Mouse (Mus musculus) midbrain, embryonic 14.5 days (tissue): ENCODE results near the gene Bglap. TPM values are rescaled to one million over a fixed set of nuclear protein-coding genes. Genes with fewer than 3 reads are reported as not detected.
"Not testable (repeated sequence)": the region's sequence is repeated elsewhere in the genome, so short reads cannot be mapped to it uniquely, and the experiment has no call there.

Source experiments
- ATAC-seq: fragments of 200-750 bp; cut with Nextera tagmentation; 2 replicates; pipeline ENCODE4 v1.8.0; 2017; ENCODE audit warnings: moderate number of reproducible peaks, moderate library complexity; ENCODE audit not compliant: low FRiP score, low TSS enrichment
- DNase-seq: peaks from one replicate; pipeline ENCODE4 v3.0.0-alpha.2; 2015
- H3K27ac ChIP-seq: fragments of 300-500 bp; sonication (generic); replicated peaks from 2 replicates; pipeline ENCODE4 v1.5.1; 2014; ENCODE audit warnings: mild to moderate bottlenecking, low read depth, low read length, moderate library complexity
- H3K27me3 ChIP-seq: fragments of 300-500 bp; sonication (generic); 2 replicates; pipeline ENCODE4 v1.6.1; 2014; ENCODE audit warnings: low read length, control low read depth, mixed read lengths; ENCODE audit not compliant: control insufficient read depth, insufficient read depth
- H3K36me3 ChIP-seq: fragments of 300-500 bp; sonication (generic); 2 replicates; pipeline ENCODE4 v1.6.1; 2014; ENCODE audit warnings: low read length, control low read depth; ENCODE audit not compliant: control insufficient read depth, insufficient read depth
- H3K4me1 ChIP-seq: fragments of 300-500 bp; sonication (generic); 2 replicates; pipeline ENCODE4 v1.6.1; 2014; ENCODE audit warnings: mild to moderate bottlenecking, antibody characterized with exemption, low read length, control low read depth; ENCODE audit not compliant: control insufficient read depth, insufficient read depth
- H3K4me2 ChIP-seq: fragments of 300-500 bp; sonication (generic); 2 replicates; pipeline ENCODE4 v1.6.1; 2014; ENCODE audit warnings: mild to moderate bottlenecking, low read length, moderate library complexity
- H3K4me3 ChIP-seq: fragments of 300-500 bp; sonication (generic); replicated peaks from 2 replicates; pipeline ENCODE4 v1.5.1; 2014; ENCODE audit warnings: low read depth, low read length
- H3K9ac ChIP-seq: fragments of 300-500 bp; sonication (generic); replicated peaks from 2 replicates; pipeline ENCODE4 v1.6.1; 2014; ENCODE audit warnings: mild to moderate bottlenecking, low read length, moderate library complexity
- H3K9me3 ChIP-seq: fragments of 300-500 bp; sonication (generic); 2 replicates; pipeline ENCODE4 v1.6.1; 2016; ENCODE audit warnings: low read length, control low read depth, mixed read lengths; ENCODE audit not compliant: control insufficient read depth
- WGBS: fragments of 180-500 bp; shearing (Covaris S2); extraction: QIAGEN DNeasy Blood & Tissue Kit; methylation state at CpG from one replicate; pipeline ENCODE4 v1.1.7; 2014; 5-methylcytosine and 5-hydroxymethylcytosine counted together
- polyA plus RNA-seq: library from polyadenylated mRNA; unstranded; fragments of >200 nt; fragmentation: Nextera tagmentation; extraction: Ambion mirVana; gene quantifications from 2 replicates; pipeline ENCODE4 v1.2.1, GENCODE M21; 2014

The Bglap gene
- polyA plus RNA-seq: 0.66 TPM in 1 of 2 replicates, not detected in the other

DNA sequence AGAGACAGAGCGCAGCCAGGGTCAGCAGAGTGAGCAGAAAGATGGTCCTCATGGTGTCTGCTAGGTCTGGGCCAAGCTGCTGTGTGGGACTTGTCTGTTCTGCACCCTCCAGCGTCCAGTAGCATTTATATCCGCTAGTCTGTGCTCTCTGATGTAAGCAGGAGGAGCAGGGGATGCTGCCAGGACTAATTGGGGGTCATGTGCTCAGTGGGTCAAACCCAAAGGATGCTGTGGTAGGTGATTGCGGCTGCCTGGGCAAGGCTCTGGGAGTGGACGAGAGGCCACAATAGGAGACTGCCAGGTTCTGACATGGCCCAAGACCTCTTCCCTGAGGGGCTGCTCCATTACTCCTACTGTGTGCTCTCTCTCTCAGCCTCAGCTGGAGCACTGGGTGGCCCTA is at the start of gene Bglap:
Gene Bglap, minus strand, starts transcription at position 101 of the 400 bp plus-strand sequence.
- no peak for DNase-seq

GRCm38 (mm10) chr3:88428639-88429038 is 44.4 kb upstream of the Bglap start:
- 72% methylated on average over 8 of the region's 8 CpGs for WGBS
- DNase-seq, H3K36me3 ChIP-seq, H3K27me3 ChIP-seq, H3K4me3 ChIP-seq, H3K9me3 ChIP-seq, H3K27ac ChIP-seq, H3K4me2 ChIP-seq, ATAC-seq, H3K4me1 ChIP-seq, H3K9ac ChIP-seq: not testable (repeated sequence)

More for the DNA sequence above, at the start of gene Bglap:
- Histone ChIP-seq H3K27me3 (no peaks in the 10 kb centered on the region), H3K4me1 (0 out of 2 replicates have a peak, but pooled peaks cover 2% of the 10 kb centered on the region), H3K9me3 (no peaks in the 10 kb centered on the region), H3K9ac (no peak within 1 kb of the TSS), H3K27ac (no peak within 1 kb of the TSS), H3K4me3 (no peak within 1 kb of the TSS), H3K4me2 (no peak within 1 kb of the TSS), H3K36me3 (no peaks in the 10 kb centered on the region)
- 81% methylated on average over 5 of the region's 5 CpGs for WGBS
- no peak for ATAC-seq

GRCm38 (mm10) chr3:88427342-88427905 is 43.2 kb upstream of the Bglap start:
- H3K27me3 ChIP-seq: no peaks in the 10 kb centered on the region
- 88% methylated on average over 4 of the region's 4 CpGs for WGBS
- no peaks in the 10 kb centered on the region for H3K36me3 ChIP-seq

GRCm38 (mm10) chr3:88425708-88426420 is 41.6 kb upstream of the Bglap start:
- no peak overlapping the region for H3K4me3 ChIP-seq
- H3K27ac ChIP-seq: no peak overlapping the region
- ATAC-seq: no peak
- no peak overlapping the region for H3K9ac ChIP-seq
- no peaks in the 10 kb centered on the region for H3K27me3 ChIP-seq
- DNase-seq: no peak
- H3K36me3 ChIP-seq: peaks cover 6% of the 10 kb centered on the region
- peak overlapping the region; percentile 76; the same call in 1 of the 2 replicates for H3K4me2 ChIP-seq
- WGBS: 87% methylated on average over 10 of the region's 10 CpGs
- H3K9me3 ChIP-seq: no peaks in the 10 kb centered on the region
- peaks cover 12% of the 10 kb centered on the region for H3K4me1 ChIP-seq

More at GRCm38 (mm10) chr3:88427342-88427905, 43.2 kb upstream of the Bglap start:
- no peak overlapping the region for H3K4me2 ChIP-seq
- peaks cover 12% of the 10 kb centered on the region for H3K4me1 ChIP-seq
- ATAC-seq (no peak), DNase-seq (no peak)
- H3K27ac ChIP-seq: no peak overlapping the region
- no peaks in the 10 kb centered on the region for H3K9me3 ChIP-seq
- H3K9ac ChIP-seq: no peak overlapping the region
- no peak overlapping the region for H3K4me3 ChIP-seq

DNA sequence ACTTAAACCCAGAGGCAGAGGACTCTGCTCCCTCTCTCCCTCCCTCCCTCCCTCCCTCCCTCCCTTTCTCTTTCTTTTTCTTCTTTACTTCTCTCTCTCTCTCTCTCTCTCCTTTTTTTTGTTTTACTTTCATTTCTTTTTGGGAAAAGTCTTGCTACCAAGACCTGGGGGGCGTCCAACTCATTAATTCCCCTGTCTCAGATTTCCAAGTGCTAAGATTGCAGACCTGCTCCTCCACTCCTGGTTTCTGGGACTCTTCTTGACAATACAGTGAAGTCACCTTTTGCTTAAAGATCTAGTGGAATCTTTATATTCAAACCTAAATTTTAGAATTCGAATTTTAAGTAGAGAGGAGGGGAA is 41.0 kb upstream of the Bglap start:
- Histone ChIP-seq H3K27ac (no peak overlapping the region), H3K9me3 (no peaks in the 10 kb centered on the region), H3K9ac (no peak overlapping the region), H3K4me3 (no peak overlapping the region; the same call in 1 of the 2 replicates), H3K4me1 (peaks cover 12% of the 10 kb centered on the region), H3K4me2 (peak overlapping the region; percentile 76), H3K36me3 (peaks cover 11% of the 10 kb centered on the region), H3K27me3 (no peaks in the 10 kb centered on the region)
- ATAC-seq: peak; percentile 28; the same call in 1 of the 2 replicates
- 8% methylated on average over 2 of the region's 2 CpGs for WGBS
- DNase-seq: no peak

DNA sequence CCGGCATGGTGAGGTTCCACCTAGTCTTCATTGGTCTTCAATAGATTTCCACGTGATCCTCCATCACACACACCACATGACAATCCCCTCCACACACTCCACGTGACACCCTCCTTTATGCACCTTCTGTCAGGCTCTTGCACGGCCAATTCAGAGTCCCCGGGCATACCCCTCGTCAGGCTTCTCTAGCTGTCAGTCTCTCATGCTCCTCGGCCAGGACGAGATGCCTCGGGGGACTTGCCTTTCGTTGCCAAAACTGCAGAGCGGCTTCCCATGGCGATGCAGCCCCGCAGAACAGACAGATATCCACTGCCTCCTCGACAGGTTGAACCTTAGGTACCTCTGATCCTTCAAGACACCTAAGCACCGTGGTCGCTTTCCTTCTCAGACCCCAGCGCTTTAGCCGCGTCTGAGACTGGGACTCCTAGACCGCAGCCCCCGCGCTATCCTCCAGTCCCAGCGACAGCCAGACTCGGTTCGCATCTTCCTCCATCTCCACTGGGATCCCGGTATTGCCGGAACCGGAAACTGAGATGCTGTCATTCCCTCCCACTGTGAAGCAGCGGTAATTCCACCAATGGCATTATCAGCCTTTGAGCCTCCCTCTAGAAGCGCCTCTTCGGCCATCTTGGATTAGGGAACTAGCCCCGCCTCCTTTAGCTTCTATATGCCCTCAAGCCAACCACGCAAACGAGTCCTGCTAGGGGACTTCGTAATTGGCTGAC is 40.5 kb upstream of the Bglap start, which contains the start of gene Slc25a44:
Gene Slc25a44, minus strand, starts transcription at position 535 of the 725 bp plus-strand sequence.
- Histone ChIP-seq H3K4me2 (peak within 1 kb of the TSS; percentile 76), H3K9me3 (no peaks in the 10 kb centered on the region), H3K36me3 (peaks cover 17% of the 10 kb centered on the region), H3K4me1 (peaks cover 12% of the 10 kb centered on the region), H3K4me3 (peak within 1 kb of the TSS; percentile 61), H3K27me3 (no peaks in the 10 kb centered on the region), H3K9ac (peak within 1 kb of the TSS; percentile 64), H3K27ac (peak within 1 kb of the TSS; percentile 73)
- peak; percentile 97 for ATAC-seq
- WGBS: under 1% methylated on average over 35 of the region's 35 CpGs
- DNase-seq: peak; percentile 99

DNA sequence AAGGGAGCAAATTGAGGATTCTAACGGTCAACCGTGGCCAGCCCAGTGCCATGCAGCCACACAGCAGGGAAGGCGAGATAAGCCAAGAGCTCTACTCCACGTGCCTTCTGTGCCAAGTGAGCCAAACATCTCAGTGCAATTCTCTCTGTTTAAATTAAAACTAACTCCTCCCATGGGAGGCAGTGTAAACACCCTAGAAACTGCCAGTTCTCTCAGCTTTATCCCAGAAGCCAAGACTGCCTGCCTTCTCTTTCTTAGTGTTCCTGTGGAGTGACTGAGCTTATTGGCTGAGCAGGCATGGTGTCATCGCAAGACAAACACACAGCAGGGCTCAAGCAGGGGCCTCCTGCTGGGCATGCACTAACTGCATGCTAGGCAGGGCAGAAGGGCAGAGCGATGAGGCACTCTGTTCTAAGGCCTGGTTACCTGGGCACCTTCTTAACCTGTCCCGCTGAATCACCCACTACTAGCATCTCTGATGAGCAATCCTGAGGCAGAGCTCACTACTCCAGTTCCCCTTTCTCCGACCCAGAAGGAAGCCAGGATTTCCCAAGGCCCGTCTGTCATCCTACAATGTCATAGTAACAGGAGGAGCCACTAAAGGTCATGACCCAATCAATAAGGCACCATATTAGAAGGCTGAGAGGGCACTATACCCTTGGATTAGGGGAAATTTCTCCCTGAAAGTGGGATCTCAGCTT is 37.9 kb upstream of the Bglap start:
- Histone ChIP-seq H3K36me3 (peaks cover 43% of the 10 kb centered on the region), H3K9me3 (no peaks in the 10 kb centered on the region), H3K4me1 (peaks cover 12% of the 10 kb centered on the region), H3K27me3 (no peaks in the 10 kb centered on the region), H3K27ac (no peak overlapping the region), H3K4me2 (peak overlapping the region; percentile 6; the same call in 1 of the 2 replicates), H3K4me3 (no peak overlapping the region), H3K9ac (peak overlapping the region; percentile 14; the same call in 1 of the 2 replicates)
- peak; percentile 25 for DNase-seq
- ATAC-seq: no peak
- 32% methylated on average over 9 of the region's 9 CpGs for WGBS

DNA sequence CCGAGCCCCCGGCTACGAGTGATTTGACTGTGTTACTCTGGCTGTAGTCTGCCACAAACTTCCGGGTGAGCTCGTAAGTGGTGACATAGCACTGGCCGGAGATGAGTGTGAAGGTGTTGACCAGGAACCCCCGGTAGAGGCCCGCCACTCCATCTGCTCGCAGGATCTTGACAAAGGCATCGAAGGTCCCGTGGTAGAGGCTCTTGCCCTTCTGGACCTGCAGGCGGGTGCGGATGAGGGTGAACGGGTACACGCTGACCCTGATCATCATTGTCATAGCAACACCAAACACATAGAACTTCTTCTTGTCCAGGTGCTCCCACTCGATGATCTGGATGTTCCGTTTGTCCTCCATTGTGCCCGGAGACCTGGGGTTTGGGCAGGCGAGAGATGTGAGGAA is 36.5 kb upstream of the Bglap start:
- no peak for DNase-seq
- ATAC-seq: no peak
- Histone ChIP-seq H3K4me2 (no peak overlapping the region), H3K9me3 (no peaks in the 10 kb centered on the region), H3K4me3 (no peak overlapping the region), H3K36me3 (peaks cover 56% of the 10 kb centered on the region), H3K9ac (no peak overlapping the region), H3K4me1 (peaks cover 12% of the 10 kb centered on the region), H3K27ac (no peak overlapping the region), H3K27me3 (no peaks in the 10 kb centered on the region)
- 96% methylated on average over 19 of the region's 19 CpGs for whole genome bisulfite sequencing
